Mouse (Mus musculus): ENCODE data around the gene Thoc6.

- TF ChIP-seq CTCF (IDR thresholded peaks at IDR 0.05; ENCODE audit: low read depth), result no peak
- no peak for TF ChIP-seq EP300 (optimal IDR thresholded peaks at IDR 0.05)
These were observed 25.7 kb upstream of the Thoc6 start for GRCm38 (mm10) chr17:23699131-23700077.

All from stomach, postnatal 0 days (tissue).